ENCODE assay signal across 8 mouse cellular contexts in the genomic region with DNA sequence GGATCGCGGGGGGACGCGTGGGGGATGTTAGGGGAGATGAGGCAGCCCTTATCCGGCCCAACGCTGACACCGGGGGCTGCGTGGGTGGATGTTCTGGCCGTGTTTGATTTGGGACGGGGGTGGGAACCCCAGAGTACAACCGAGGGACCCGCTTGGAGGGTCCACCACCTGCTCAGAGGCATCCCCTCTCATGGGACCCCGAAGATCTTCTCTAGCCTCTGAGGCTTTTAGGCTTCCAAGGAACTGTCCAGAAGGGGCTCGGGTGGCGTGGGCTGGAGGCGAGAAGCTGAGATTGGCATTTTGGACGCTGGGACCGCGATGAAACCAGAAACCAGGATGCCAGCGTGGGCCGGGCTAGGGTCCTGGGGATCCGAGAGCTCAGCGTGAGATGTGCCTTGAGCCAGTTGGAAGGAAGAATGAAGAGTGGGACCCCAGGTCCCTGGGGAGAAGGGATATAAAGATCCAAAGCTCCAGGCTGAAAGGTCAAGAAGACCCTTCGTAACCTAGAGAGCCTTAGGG. TPM values are rescaled to one million over a fixed set of nuclear protein-coding genes. Genes with fewer than 3 reads are reported as not detected.
A peak's percentile ranks its signal among the peaks of the same experiment; 100 is the strongest.
DNase-seq lines count a peak whose midpoint lies in the region; ATAC-seq and TF ChIP-seq lines count a peak whose summit lies in the region.

No protein-coding gene starts in this region.

- peak overlapping the region; percentile 99 for H3K4me3 ChIP-seq in megakaryocyte, embryonic 14.5 days (replicated peaks)
- H3K4me3 ChIP-seq in cerebellum, adult 2 months (replicated peaks; ENCODE audit: insufficient read depth, low read depth, low read length) = peak overlapping the region; percentile 83
- H3K4me3 ChIP-seq in forebrain, postnatal 0 days (ENCODE audit: low read depth, low read length) = peak overlapping the region; percentile 61
- H3K4me3 ChIP-seq in limb, embryonic 13.5 days = peak overlapping the region; percentile 83

- no peaks in the 10 kb centered on the region for H3K9me3 ChIP-seq in megakaryocyte, embryonic 14.5 days
- H3K9me3 ChIP-seq in forebrain, postnatal 0 days (ENCODE audit: low read length) = no peaks in the 10 kb centered on the region
- H3K9me3 ChIP-seq in limb, embryonic 13.5 days = no peaks in the 10 kb centered on the region

- peaks cover 2% of the 10 kb centered on the region for H3K36me3 ChIP-seq in megakaryocyte, embryonic 14.5 days (replicated peaks; ENCODE audit: low read length)
- H3K36me3 ChIP-seq in forebrain, postnatal 0 days (ENCODE audit: insufficient read depth) = no peaks in the 10 kb centered on the region
- no peaks in the 10 kb centered on the region for H3K36me3 ChIP-seq in limb, embryonic 13.5 days

- H3K9ac ChIP-seq in forebrain, postnatal 0 days = peak overlapping the region; percentile 74
- H3K9ac ChIP-seq in limb, embryonic 13.5 days = peak overlapping the region; percentile 84

- H3K27ac ChIP-seq in cerebellum, adult 2 months (ENCODE audit: insufficient read depth, low read length) = peak overlapping the region; percentile 68
- peak overlapping the region; percentile 91 for H3K27ac ChIP-seq in forebrain, postnatal 0 days (ENCODE audit: low read depth, low read length)
- H3K27ac ChIP-seq in limb, embryonic 13.5 days = peak overlapping the region; percentile 94; the same call in 1 of the 2 replicates

- no peak for TF ChIP-seq POLR2A in cerebellum, adult 2 months (IDR thresholded peaks at IDR 0.05; ENCODE audit: borderline replicate concordance, insufficient read depth, low read length)

- no peaks in the 10 kb centered on the region for H3K27me3 ChIP-seq in megakaryocyte, embryonic 14.5 days (replicated peaks)
- no peaks in the 10 kb centered on the region for H3K27me3 ChIP-seq in cerebellum, adult 2 months (ENCODE audit: control insufficient read depth, insufficient read depth, low read length)
- H3K27me3 ChIP-seq in forebrain, postnatal 0 days (ENCODE audit: insufficient read depth, low read length) = no peaks in the 10 kb centered on the region
- H3K27me3 ChIP-seq in limb, embryonic 13.5 days = no peaks in the 10 kb centered on the region

- H3K4me2 ChIP-seq in forebrain, postnatal 0 days (ENCODE audit: low read depth) = peak overlapping the region; percentile 90
- H3K4me2 ChIP-seq in limb, embryonic 13.5 days (replicated peaks) = peak overlapping the region; percentile 98

- peaks cover 57% of the 10 kb centered on the region for H3K4me1 ChIP-seq in megakaryocyte, embryonic 14.5 days
- peaks cover 9% of the 10 kb centered on the region; the same call in 1 of the 2 replicates for H3K4me1 ChIP-seq in cerebellum, adult 2 months (ENCODE audit: control insufficient read depth, insufficient read depth, low read length)
- H3K4me1 ChIP-seq in forebrain, postnatal 0 days (ENCODE audit: insufficient read depth) = peaks cover 17% of the 10 kb centered on the region
- H3K4me1 ChIP-seq in limb, embryonic 13.5 days = peaks cover 37% of the 10 kb centered on the region

- no peak for ATAC-seq in megakaryocyte, adult 5-6 weeks (ENCODE audit: poor library complexity, severe bottlenecking)
- no peak for ATAC-seq in forebrain, postnatal 0 days
- no peak for ATAC-seq in limb, embryonic 13.5 days (ENCODE audit: low FRiP score, low read depth)
- ATAC-seq in granulocyte monocyte progenitor cell, adult 5-6 weeks (replicated peaks; ENCODE audit: poor library complexity, severe bottlenecking) = no peak

- TF ChIP-seq CTCF in cerebellum, adult 2 months (IDR thresholded peaks at IDR 0.05; ENCODE audit: borderline replicate concordance, insufficient read depth, low read depth, low read length) = no peak
- no peak for TF ChIP-seq CTCF in forebrain, postnatal 0 days (IDR thresholded peaks at IDR 0.05; ENCODE audit: low read depth)

- peak in 1 of 2 experiments; percentile 16 for DNase-seq in cerebellum, adult 2 months
- DNase-seq in forebrain, postnatal 0 days = no peak
- DNase-seq in neural tube, embryonic 10.5 days (ENCODE audit: extremely low spot score, low spot score) = peak; percentile 58
- DNase-seq in thymus, postnatal 10 days (ENCODE audit: low spot score in 2 of 2) = no peak

- WGBS in cerebellum, adult 2 months = under 1% methylated on average over 24 of the region's 24 CpGs
- WGBS in forebrain, postnatal 0 days = under 1% methylated on average over 24 of the region's 24 CpGs
- under 1% methylated on average over 24 of the region's 24 CpGs for WGBS in limb, embryonic 13.5 days

RNA-seq across cellular contexts. Expression of gene Mgat5, which starts 0.7 kb away (rescaled TPM):
- 0.91 and 2.4 TPM in 2 replicates for polyA plus RNA-seq in megakaryocyte, embryonic 14.5 days (2012; ENCODE audit: insufficient read depth, low replicate concordance)
- 15.9 and 17.2 TPM in 2 replicates for total RNA-seq in megakaryocyte, adult 5-6 weeks (2015)
- 14.4 and 19.0 TPM in 2 replicates for total RNA-seq in megakaryocyte, adult 5-6 weeks (2017)
- 30.5 and 31.0 TPM in 2 replicates for polyA plus RNA-seq in cerebellum, adult 2 months (2012; rRNA removed)
- total RNA-seq in forebrain, postnatal 0 days (2014; rRNA removed) = 30.4 and 42.9 TPM in 2 replicates
- polyA plus RNA-seq in forebrain, postnatal 0 days (2015; fragmentation: Nextera tagmentation; extraction: Ambion mirVana) = 5.4 and 9.3 TPM in 2 replicates
- polyA plus RNA-seq in limb, embryonic 13.5 days (2015; fragmentation: Nextera tagmentation; extraction: Ambion mirVana) = 5.8 and 6.0 TPM in 2 replicates
- total RNA-seq in granulocyte monocyte progenitor cell, adult 5-6 weeks (2014; fragmentation: Nextera tagmentation) = 78.8 and 93.3 TPM in 2 replicates
- 80.5 and 82.1 TPM in 2 replicates for total RNA-seq in granulocyte monocyte progenitor cell, adult 5-6 weeks (2017)
